Mouse (Mus musculus): Measurements from ENCODE around the gene Gm42421.

DNA sequence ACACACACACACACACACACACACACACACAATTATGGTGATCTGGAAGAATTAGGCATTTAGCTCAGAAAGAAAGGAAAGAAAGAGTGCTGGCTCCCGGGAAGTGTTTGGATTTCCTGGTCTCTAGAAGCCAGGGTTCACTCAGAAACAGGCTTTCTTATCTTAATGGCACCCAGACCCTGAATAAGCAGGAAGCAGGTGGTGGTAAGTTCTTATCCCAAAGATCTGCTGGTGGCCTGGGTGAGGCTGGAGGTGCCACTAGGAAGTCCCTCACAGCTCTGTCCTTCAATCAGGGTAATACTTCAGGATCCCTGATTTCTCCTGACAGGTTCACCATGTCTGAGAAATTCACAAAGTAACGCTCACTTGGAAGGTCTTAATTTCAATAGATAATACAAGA, 54.4 kb downstream of the Gm42421 start:
- no peak for TF ChIP-seq POLR2A (IDR thresholded peaks at IDR 0.05; ENCODE audit: insufficient read depth, low read length)
- no peak for TF ChIP-seq CTCF (IDR thresholded peaks at IDR 0.05; ENCODE audit: low read depth, low read length)
- no peak for TF ChIP-seq EP300 (IDR thresholded peaks at IDR 0.05; ENCODE audit: insufficient read depth, low read depth, low read length)
